Mouse (Mus musculus) liver, postnatal 0 days (tissue): ENCODE data around the gene Ddx4. TPM values are rescaled to one million over a fixed set of nuclear protein-coding genes. Genes with fewer than 3 reads are reported as not detected.

Experiments
- ATAC-seq: fragments of 200-750 bp; cut with Nextera tagmentation; 2 replicates; pipeline ENCODE4 v1.8.0; 2017; ENCODE audit warnings: mild to moderate bottlenecking, moderate library complexity
- DNase-seq: peaks from one replicate; pipeline ENCODE4 v3.0.0-alpha.2; 2016
- H3K27ac ChIP-seq: fragments of 300-500 bp; sonication (generic); 2 replicates; pipeline ENCODE4 v1.5.1; 2014; ENCODE audit warnings: antibody characterized with exemption, moderate library complexity, mild to moderate bottlenecking, low read depth
- H3K27me3 ChIP-seq: fragments of 300-500 bp; sonication (generic); 2 replicates; pipeline ENCODE4 v1.6.1; 2014; ENCODE audit warnings: low read length, control low read depth, mixed read lengths; ENCODE audit not compliant: insufficient read depth
- H3K36me3 ChIP-seq: fragments of 300-500 bp; sonication (generic); replicated peaks from 2 replicates; pipeline ENCODE4 v1.6.1; 2014; ENCODE audit warnings: mild to moderate bottlenecking, control low read depth, low read length, moderate library complexity, mixed read lengths; ENCODE audit not compliant: insufficient read depth
- H3K4me1 ChIP-seq: fragments of 300-500 bp; sonication (generic); 2 replicates; pipeline ENCODE4 v1.6.1; 2014; ENCODE audit warnings: antibody characterized with exemption, mild to moderate bottlenecking, control low read depth; ENCODE audit not compliant: insufficient read depth
- H3K4me2 ChIP-seq: fragments of 300-500 bp; sonication (generic); 2 replicates; pipeline ENCODE4 v1.6.1; 2014; ENCODE audit warnings: low read depth, mild to moderate bottlenecking, low read length, moderate library complexity, mixed read lengths
- H3K4me3 ChIP-seq: fragments of 300-500 bp; sonication (generic); 2 replicates; pipeline ENCODE4 v1.5.1; 2014; ENCODE audit warnings: low read depth, low read length
- H3K9ac ChIP-seq: fragments of 300-500 bp; sonication (generic); replicated peaks from 2 replicates; pipeline ENCODE4 v1.6.1; 2014; ENCODE audit warnings: mild to moderate bottlenecking, moderate library complexity
- H3K9me3 ChIP-seq: fragments of 300-500 bp; sonication (generic); 2 replicates; pipeline ENCODE4 v1.6.1; 2016; ENCODE audit warnings: mild to moderate bottlenecking, control low read depth, low read length, mixed read lengths
- CTCF ChIP-seq: sonication (generic); IDR thresholded peaks from 2 replicates; pipeline ENCODE4 v1.5.1; 2016; ENCODE audit warnings: antibody characterized with exemption, low read depth
- EP300 ChIP-seq: IDR thresholded peaks from 2 replicates; pipeline ENCODE4 v1.6.1; 2016; ENCODE audit warnings: antibody characterized with exemption, low read depth, mild to moderate bottlenecking
- WGBS: fragments of 180-500 bp; shearing (Covaris S2); extraction: QIAGEN DNeasy Blood & Tissue Kit; methylation state at CpG from one replicate; pipeline ENCODE4 v1.1.7; 2014; ENCODE audit not compliant: insufficient replicate concordance; 5-methylcytosine and 5-hydroxymethylcytosine counted together
- polyA plus RNA-seq: library from polyadenylated mRNA; unstranded; fragments of >200 nt; fragmentation: Nextera tagmentation; extraction: Ambion mirVana; gene quantifications from 2 replicates; pipeline ENCODE4 v1.2.1, GENCODE M21; 2015

Gene Ddx4
- polyA plus RNA-seq, 1 experiment from 2014 or later: 0.09 TPM

GRCm38 (mm10) chr13:112666433-112667024, 14.3 kb upstream of the Ddx4 start:
- DNase-seq (no peak), ATAC-seq (peak; percentile 38; the same call in 1 of the 2 replicates)
- Histone ChIP-seq H3K27ac (peak overlapping the region; percentile 36), H3K27me3 (no peaks in the 10 kb centered on the region), H3K9me3 (no peaks in the 10 kb centered on the region), H3K9ac (no peak overlapping the region), H3K36me3 (peaks cover 17% of the 10 kb centered on the region; the same call in 1 of the 2 replicates), H3K4me2 (peak overlapping the region; percentile 52), H3K4me1 (peaks cover 2% of the 10 kb centered on the region; the same call in 1 of the 2 replicates), H3K4me3 (no peak overlapping the region)
- TF ChIP-seq EP300: no peak
- no peak for TF ChIP-seq CTCF
- WGBS: 63% methylated on average over 10 of the region's 10 CpGs

GRCm38 (mm10) chr13:112661687-112662086, 9.4 kb upstream of the Ddx4 start:
- no peak for TF ChIP-seq EP300
- no peak for TF ChIP-seq CTCF
- ATAC-seq: no peak

GRCm38 (mm10) chr13:112660574-112661381, 8.5 kb upstream of the Ddx4 start, which contains the start of gene Slc38a9:
Gene Slc38a9 (plus strand): TSS chr13:112660751.
- Histone ChIP-seq H3K4me2 (peak within 1 kb of the TSS; percentile 87), H3K27me3 (no peaks in the 10 kb centered on the region), H3K4me3 (peak within 1 kb of the TSS; percentile 90), H3K4me1 (peaks cover 11% of the 10 kb centered on the region), H3K36me3 (no peaks in the 10 kb centered on the region), H3K9me3 (no peaks in the 10 kb centered on the region), H3K9ac (peak within 1 kb of the TSS; percentile 94), H3K27ac (peak within 1 kb of the TSS; percentile 71)
- peak; percentile 95 for DNase-seq
- under 1% methylated on average over 33 of the region's 33 CpGs for WGBS
- ATAC-seq: peak; percentile 100
- TF ChIP-seq CTCF (no peak), EP300 (no peak)

More at GRCm38 (mm10) chr13:112661687-112662086, 9.4 kb upstream of the Ddx4 start:
- Histone ChIP-seq H3K36me3 (no peaks in the 10 kb centered on the region), H3K4me2 (peak overlapping the region; percentile 87), H3K4me1 (peaks cover 11% of the 10 kb centered on the region), H3K9me3 (no peaks in the 10 kb centered on the region), H3K9ac (peak overlapping the region; percentile 94), H3K27ac (no peak overlapping the region), H3K27me3 (no peaks in the 10 kb centered on the region), H3K4me3 (peak overlapping the region; percentile 90)
- WGBS: 66% methylated on average over 2 of the region's 2 CpGs
- no peak for DNase-seq

DNA sequence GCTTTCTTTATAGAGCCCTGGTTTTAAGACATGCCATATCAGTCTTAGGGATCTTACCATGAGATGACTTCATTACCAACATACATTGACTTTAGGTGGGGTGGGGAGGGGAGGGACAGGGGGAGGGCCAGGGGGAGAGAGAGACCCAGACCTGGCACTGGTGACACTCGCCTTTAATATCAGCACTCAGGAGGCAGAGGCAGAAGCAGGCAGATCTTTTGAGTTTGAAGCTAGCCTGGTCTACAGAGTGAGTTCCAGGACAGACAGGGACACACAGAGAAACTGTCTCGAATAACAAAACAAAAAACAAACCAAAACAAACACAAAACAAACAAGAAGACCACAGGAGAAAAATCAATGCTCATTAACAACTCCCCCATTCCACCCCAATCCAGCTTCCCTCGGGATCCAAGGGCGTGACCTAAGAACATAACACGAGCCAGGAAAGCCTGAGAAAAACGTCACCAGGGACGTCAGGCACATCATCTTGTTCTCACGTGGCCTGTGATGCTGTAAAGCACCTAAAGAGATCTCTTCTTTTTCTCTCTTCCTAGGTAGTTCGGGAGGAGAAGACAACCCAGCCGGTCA, 7.8 kb upstream of the Ddx4 start:
- ATAC-seq (peak; percentile 1), DNase-seq (no peak)
- H3K27me3 ChIP-seq: no peaks in the 10 kb centered on the region
- H3K4me3 ChIP-seq: peak overlapping the region; percentile 90
- no peaks in the 10 kb centered on the region for H3K36me3 ChIP-seq
- no peak for TF ChIP-seq CTCF
- TF ChIP-seq EP300: no peak
- H3K27ac ChIP-seq: no peak overlapping the region
- H3K9ac ChIP-seq: peak overlapping the region; percentile 23
- H3K9me3 ChIP-seq: no peaks in the 10 kb centered on the region
- peak overlapping the region; percentile 87 for H3K4me2 ChIP-seq
- WGBS: 2% methylated on average over 10 of the region's 10 CpGs
- peaks cover 11% of the 10 kb centered on the region for H3K4me1 ChIP-seq

GRCm38 (mm10) chr13:112651183-112651582, 1.1 kb downstream of the Ddx4 start:
- no peak overlapping the region for H3K27ac ChIP-seq
- H3K4me2 ChIP-seq: no peak overlapping the region
- ATAC-seq: no peak
- no peaks in the 10 kb centered on the region for H3K27me3 ChIP-seq
- 82% methylated on average over 3 of the region's 3 CpGs for WGBS
- peaks cover 3% of the 10 kb centered on the region; the same call in 1 of the 2 replicates for H3K9me3 ChIP-seq
- no peaks in the 10 kb centered on the region for H3K4me1 ChIP-seq
- no peak overlapping the region for H3K4me3 ChIP-seq
- H3K9ac ChIP-seq: no peak overlapping the region
- no peak for DNase-seq
- TF ChIP-seq EP300 (no peak), CTCF (no peak)
- H3K36me3 ChIP-seq: no peaks in the 10 kb centered on the region

GRCm38 (mm10) chr13:112645529-112646186, 6.6 kb downstream of the Ddx4 start:
- no peak overlapping the region for H3K4me2 ChIP-seq
- no peaks in the 10 kb centered on the region for H3K27me3 ChIP-seq
- WGBS: 70% methylated on average over 1 of the region's 1 CpGs
- no peak overlapping the region for H3K27ac ChIP-seq
- no peak for DNase-seq
- TF ChIP-seq CTCF: no peak
- peak; percentile 90 for TF ChIP-seq EP300
- peak; percentile 72 for ATAC-seq
- H3K9me3 ChIP-seq: no peaks in the 10 kb centered on the region
- no peak overlapping the region for H3K9ac ChIP-seq
- no peak overlapping the region for H3K4me3 ChIP-seq
- H3K4me1 ChIP-seq: no peaks in the 10 kb centered on the region; the same call in 1 of the 2 replicates
- H3K36me3 ChIP-seq: no peaks in the 10 kb centered on the region
